Mouse (Mus musculus) G1E (cell line): ENCODE measurements around the gene Cmip.

Experiments
- CTCF ChIP-seq: IDR thresholded peaks from 2 replicates; pipeline ENCODE4 v1.5.1; 2012; ENCODE audit warnings: low read depth, low read length, inconsistent platforms, mixed read lengths
- GATA1 ChIP-seq: IDR thresholded peaks from 2 replicates; pipeline ENCODE4 v1.6.1; 2012; ENCODE audit warnings: borderline replicate concordance, low read length, inconsistent platforms, mixed read lengths
- POLR2AphosphoS5 ChIP-seq: IDR thresholded peaks from 2 replicates; pipeline ENCODE4 v1.6.1; 2012; ENCODE audit warnings: low read depth, low read length, inconsistent platforms; ENCODE audit not compliant: insufficient replicate concordance
- TAL1 ChIP-seq: conservative IDR thresholded peaks from 2 replicates; pipeline ENCODE4 v1.6.1; 2012; ENCODE audit warnings: low read depth, low read length, inconsistent platforms, mixed read lengths

DNA sequence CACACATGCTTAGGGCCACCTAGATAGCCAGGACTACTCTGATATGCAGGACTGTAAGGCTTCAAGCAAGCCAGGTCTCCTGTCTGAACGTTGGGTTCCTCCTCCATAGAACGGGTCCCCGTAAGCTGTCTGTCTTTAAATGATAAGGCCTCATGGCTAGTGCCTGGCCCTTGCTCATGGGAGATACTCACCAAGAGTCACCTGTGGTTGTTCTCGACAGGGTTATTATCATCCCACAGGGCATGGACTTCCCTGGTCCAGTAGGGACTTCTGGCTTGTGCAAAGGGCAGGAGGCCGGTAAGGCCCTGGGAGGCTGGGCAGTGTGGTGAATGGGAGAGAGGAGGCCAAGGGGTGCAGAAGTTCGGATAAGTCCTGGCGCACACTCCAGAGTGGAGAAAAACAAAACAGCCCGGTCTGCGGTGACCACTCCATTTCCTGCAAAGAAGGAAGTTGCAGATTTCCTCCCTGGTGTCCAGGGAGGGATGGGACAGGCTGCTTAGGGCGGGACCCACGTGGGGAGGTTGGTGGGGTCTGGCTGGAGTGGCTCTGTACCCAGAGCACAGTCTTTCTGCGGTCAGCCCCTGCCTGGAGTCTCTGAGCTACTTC, 41.2 kb downstream of the Cmip start:
- TF ChIP-seq CTCF (no peak), POLR2AphosphoS5 (no peak), TAL1 (peak; percentile 88), GATA1 (no peak)
